Mouse (Mus musculus) lung, postnatal 36 days (tissue): ENCODE measurements around the gene Nr1h2.

Source experiments
- DNase-seq: peaks from one replicate; pipeline ENCODE4 v3.0.0; 2022; ENCODE audit warnings: mixed read lengths

Nr1h2 gene

GRCm38 (mm10) chr7:44547725-44548124, 6.0 kb downstream of the Nr1h2 start:
- DNase-seq = no peak

- no peak for DNase-seq
Observed at GRCm38 (mm10) chr7:44547041-44547440, 6.7 kb downstream of the Nr1h2 start.

GRCm38 (mm10) chr7:44546274-44546673, 7.5 kb downstream of the Nr1h2 start:
- no peak for DNase-seq

GRCm38 (mm10) chr7:44543071-44543470, 10.7 kb downstream of the Nr1h2 start:
- no peak for DNase-seq

GRCm38 (mm10) chr7:44542555-44542954, 11.2 kb downstream of the Nr1h2 start:
- DNase-seq = no peak

- DNase-seq = no peak
Observed at GRCm38 (mm10) chr7:44538756-44539624, 14.8 kb downstream of the Nr1h2 start.

- DNase-seq = no peak
Observed at GRCm38 (mm10) chr7:44537496-44537895, 16.3 kb downstream of the Nr1h2 start.

GRCm38 (mm10) chr7:44537009-44537408, 16.7 kb downstream of the Nr1h2 start:
- DNase-seq = no peak

- DNase-seq = peak; percentile 83
Observed at GRCm38 (mm10) chr7:44536590-44536968, 17.2 kb downstream of the Nr1h2 start.

- DNase-seq = no peak
Observed at GRCm38 (mm10) chr7:44535657-44536589, 17.8 kb downstream of the Nr1h2 start.

GRCm38 (mm10) chr7:44534656-44535441, 18.9 kb downstream of the Nr1h2 start:
- DNase-seq = no peak

- DNase-seq = peak; percentile 49
Observed at GRCm38 (mm10) chr7:44534242-44534641, 19.5 kb downstream of the Nr1h2 start.

GRCm38 (mm10) chr7:44533746-44534045, 20.1 kb downstream of the Nr1h2 start:
- no peak for DNase-seq

- DNase-seq = no peak
Observed at GRCm38 (mm10) chr7:44532918-44533745, 20.6 kb downstream of the Nr1h2 start.

- no peak for DNase-seq
Observed at GRCm38 (mm10) chr7:44531946-44532732, 21.6 kb downstream of the Nr1h2 start, which contains the start of gene Spib. Spib (minus strand) TSS chr7:44532071.

- no peak for DNase-seq
Observed at GRCm38 (mm10) chr7:44531207-44531606, 22.5 kb downstream of the Nr1h2 start.

GRCm38 (mm10) chr7:44530507-44530906, 23.2 kb downstream of the Nr1h2 start:
- DNase-seq = no peak

- no peak for DNase-seq
Observed at GRCm38 (mm10) chr7:44529518-44529917, 24.2 kb downstream of the Nr1h2 start.

- peak; percentile 88 for DNase-seq
Observed at GRCm38 (mm10) chr7:44527483-44528398, 26.0 kb downstream of the Nr1h2 start.
